Mouse (Mus musculus): ENCODE data around the gene Map7d3. TPM values are rescaled to one million over a fixed set of nuclear protein-coding genes. Genes with fewer than 3 reads are reported as not detected.

The Map7d3 gene
- total RNA-seq, 1 experiment from 2014 or later, result 2.8 TPM

Other genes with a start within 250 kb of the Map7d3 start
- gene Mmgt1, start 224.3 kb downstream of the Map7d3 start, total RNA-seq (2021), result 26.3 and 28.4 TPM in 2 replicates
- 18.0 and 20.4 TPM in 2 replicates for gene Slc9a6, start 212.6 kb downstream of the Map7d3 start, total RNA-seq (2021)
- gene Fhl1, start 90.5 kb downstream of the Map7d3 start, total RNA-seq (2021), result 97.5 and 101 TPM in 2 replicates
- not detected in 2 replicates for gene Adgrg4, start 47.8 kb upstream of the Map7d3 start, total RNA-seq (2021)
- gene Brs3, start 220.7 kb upstream of the Map7d3 start, total RNA-seq (2021), result not detected in 2 replicates
- gene Htatsf1, start 231.3 kb upstream of the Map7d3 start, total RNA-seq (2021), result 40.9 and 41.9 TPM in 2 replicates

Measured in adrenal gland, postnatal 14 days (tissue).